Mouse (Mus musculus) cortical plate, adult 2 months (tissue): Measurements from ENCODE around the gene Smg6. TPM values are rescaled to one million over a fixed set of nuclear protein-coding genes. Genes with fewer than 3 reads are reported as not detected.

Source experiments
- H3K27ac ChIP-seq: fragments of 200-500 bp; 2 replicates; pipeline ENCODE4 v1.5.1; 2012; ENCODE audit warnings: low read length, control low read depth, inconsistent platforms; ENCODE audit not compliant: insufficient read depth
- H3K4me1 ChIP-seq: fragments of 200-500 bp; 2 replicates; pipeline ENCODE4 v1.6.1; 2011; ENCODE audit warnings: low read length; ENCODE audit not compliant: control insufficient read depth, insufficient read depth
- H3K4me3 ChIP-seq: fragments of 200-500 bp; 2 replicates; pipeline ENCODE4 v1.5.1; 2011; ENCODE audit warnings: mild to moderate bottlenecking, low read length, control low read depth; ENCODE audit not compliant: insufficient read depth
- CTCF ChIP-seq: fragments of 200-500 bp; IDR thresholded peaks from 2 replicates; pipeline ENCODE4 v1.5.1; 2011; ENCODE audit warnings: mild to moderate bottlenecking, control low read depth, low read length; ENCODE audit not compliant: insufficient read depth; ENCODE audit errors: extremely low read depth
- POLR2A ChIP-seq: fragments of 200-500 bp; IDR thresholded peaks from 2 replicates; pipeline ENCODE4 v1.6.1; 2011; ENCODE audit warnings: mild to moderate bottlenecking, low read length, control low read depth; ENCODE audit not compliant: insufficient read depth; ENCODE audit errors: extremely low read depth
- polyA plus RNA-seq: library from polyadenylated mRNA; depleted of rRNA; stranded (reverse); fragments of >200 nt; gene quantifications from 2 replicates; pipeline ENCODE4 v1.2.3, GENCODE M21; 2012

Gene Smg6
- polyA plus RNA-seq, 1 experiment: 26.9 TPM

DNA sequence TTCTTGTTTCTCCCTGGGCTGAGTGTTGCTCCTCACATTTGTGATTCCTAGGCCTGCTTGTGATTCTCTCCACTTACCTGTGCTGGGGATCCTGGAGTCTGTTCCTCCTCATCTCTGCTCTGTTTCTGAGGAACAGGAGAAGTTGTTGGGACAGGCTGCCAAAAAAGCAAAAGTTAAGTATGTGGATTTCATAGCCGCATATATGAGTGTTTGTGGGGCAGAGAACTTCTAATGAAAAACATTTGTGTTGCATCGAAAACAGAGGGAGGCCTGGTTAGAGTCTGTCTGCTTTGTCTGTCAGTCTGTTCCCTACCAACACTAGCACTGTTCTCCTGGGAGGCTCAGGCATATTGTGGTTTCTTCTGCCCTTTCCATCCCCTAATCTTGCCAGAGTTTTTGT lies 148.1 kb downstream of the Smg6 start:
- Histone ChIP-seq H3K27ac (no peak overlapping the region), H3K4me1 (no peaks in the 10 kb centered on the region), H3K4me3 (no peak overlapping the region)
- TF ChIP-seq POLR2A (no peak), CTCF (no peak)

DNA sequence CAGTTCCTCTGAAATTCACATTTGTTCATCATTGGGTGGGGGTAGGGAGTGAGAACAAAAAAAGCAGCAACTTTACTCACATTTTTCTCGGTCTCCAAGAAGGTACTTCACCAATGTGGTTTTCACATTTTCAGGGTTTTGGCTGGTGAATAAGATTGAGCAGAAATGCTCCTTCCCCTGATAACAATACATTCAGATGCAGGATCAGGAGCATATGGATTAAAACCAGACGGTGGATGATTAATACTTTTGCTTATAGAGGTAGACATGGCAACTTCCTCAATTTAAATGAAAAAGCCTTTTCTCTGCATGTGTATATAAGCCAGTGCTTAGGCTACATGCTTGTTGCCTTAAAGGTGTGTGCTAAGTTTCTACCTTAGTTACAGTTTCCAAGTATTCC lies 148.9 kb downstream of the Smg6 start:
- Histone ChIP-seq H3K4me1 (no peaks in the 10 kb centered on the region), H3K4me3 (no peak overlapping the region), H3K27ac (no peak overlapping the region)
- TF ChIP-seq CTCF (no peak), POLR2A (no peak)

DNA sequence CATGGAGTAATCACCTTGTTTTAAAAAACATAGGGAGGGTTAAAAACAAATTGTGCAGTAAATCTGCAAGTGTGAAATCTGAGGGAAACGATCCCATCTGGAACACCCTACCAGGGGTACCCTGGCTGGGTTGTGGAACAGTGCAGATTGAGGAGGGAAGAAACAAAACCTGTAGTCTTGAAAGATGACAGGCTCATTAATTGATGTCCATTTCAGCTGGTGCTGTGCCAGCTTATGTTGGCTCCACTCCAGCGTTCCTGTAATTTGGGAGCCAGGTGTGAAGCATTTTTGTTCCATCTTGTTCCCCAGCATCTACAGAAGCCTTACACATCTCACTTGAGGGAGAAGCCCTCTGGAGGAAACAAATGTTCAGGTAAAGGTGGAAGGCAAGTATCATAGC lies 153.0 kb downstream of the Smg6 start:
- no peak overlapping the region for H3K4me3 ChIP-seq
- TF ChIP-seq POLR2A (no peak), CTCF (no peak)
- H3K4me1 ChIP-seq: no peaks in the 10 kb centered on the region
- H3K27ac ChIP-seq: no peak overlapping the region

DNA sequence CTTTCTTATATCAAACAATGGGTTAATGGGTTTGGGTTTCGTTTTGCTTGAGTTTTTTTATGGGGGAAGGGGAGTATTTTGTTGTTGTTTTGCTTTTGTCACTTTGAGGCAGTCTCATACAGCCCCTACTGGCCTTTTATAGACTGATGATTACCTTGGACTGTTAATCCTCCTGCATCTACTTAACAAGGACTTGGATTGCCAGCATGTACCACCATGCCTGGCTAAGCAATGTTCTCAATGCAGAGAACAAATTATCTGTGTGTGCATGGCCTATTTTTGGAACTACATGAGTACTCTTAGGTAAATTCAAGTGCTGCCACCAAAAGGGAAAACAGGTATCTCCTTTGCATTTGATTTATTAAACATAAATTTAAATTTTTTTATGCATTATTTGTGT lies 157.4 kb downstream of the Smg6 start:
- no peak overlapping the region for H3K27ac ChIP-seq
- TF ChIP-seq POLR2A: no peak
- no peak for TF ChIP-seq CTCF
- H3K4me3 ChIP-seq: no peak overlapping the region
- H3K4me1 ChIP-seq: no peaks in the 10 kb centered on the region

DNA sequence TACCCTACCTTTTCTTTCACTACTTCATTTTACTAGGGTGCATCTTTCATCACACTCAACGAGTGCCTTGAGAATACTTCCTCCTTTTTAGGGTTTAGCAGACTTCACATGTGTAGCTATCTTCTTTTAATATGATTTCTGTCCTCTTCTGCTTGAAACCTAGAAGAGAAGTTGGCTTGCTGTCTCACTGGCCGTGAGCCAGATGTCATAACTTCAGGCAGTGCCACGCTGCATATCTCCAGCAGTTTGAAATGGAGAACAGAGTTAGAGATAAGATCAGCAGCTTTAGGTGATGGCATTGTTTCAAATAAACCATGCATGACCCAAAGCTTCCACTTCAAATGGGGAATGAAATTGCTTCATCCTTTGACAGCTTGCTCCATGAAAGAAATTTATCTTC lies 166.5 kb downstream of the Smg6 start:
- Histone ChIP-seq H3K4me3 (no peak overlapping the region), H3K27ac (no peak overlapping the region), H3K4me1 (no peaks in the 10 kb centered on the region; the same call in 1 of the 2 replicates)
- no peak for TF ChIP-seq CTCF
- TF ChIP-seq POLR2A: no peak

DNA sequence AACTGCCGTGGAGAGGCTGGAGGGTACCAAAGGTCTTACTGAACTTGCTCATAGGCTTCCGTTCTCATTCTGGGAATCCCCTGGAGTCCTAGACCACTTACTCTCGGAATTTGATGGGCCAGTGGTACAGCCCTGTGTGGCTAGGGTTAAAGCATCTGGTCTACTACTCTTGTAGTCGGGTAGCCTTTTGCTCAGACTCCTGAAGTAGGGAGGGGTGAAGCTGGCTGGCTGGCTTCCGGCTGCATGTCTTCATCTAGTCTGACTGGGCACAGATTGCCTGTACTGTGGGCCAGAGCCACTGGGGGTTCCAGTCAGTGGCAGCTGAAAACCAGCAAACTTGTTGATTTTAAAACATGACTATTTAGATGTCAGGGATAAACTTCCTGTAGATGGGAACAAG lies 167.0 kb downstream of the Smg6 start:
- TF ChIP-seq CTCF (no peak), POLR2A (no peak)
- Histone ChIP-seq H3K4me3 (no peak overlapping the region), H3K27ac (no peak overlapping the region), H3K4me1 (no peaks in the 10 kb centered on the region; the same call in 1 of the 2 replicates)

DNA sequence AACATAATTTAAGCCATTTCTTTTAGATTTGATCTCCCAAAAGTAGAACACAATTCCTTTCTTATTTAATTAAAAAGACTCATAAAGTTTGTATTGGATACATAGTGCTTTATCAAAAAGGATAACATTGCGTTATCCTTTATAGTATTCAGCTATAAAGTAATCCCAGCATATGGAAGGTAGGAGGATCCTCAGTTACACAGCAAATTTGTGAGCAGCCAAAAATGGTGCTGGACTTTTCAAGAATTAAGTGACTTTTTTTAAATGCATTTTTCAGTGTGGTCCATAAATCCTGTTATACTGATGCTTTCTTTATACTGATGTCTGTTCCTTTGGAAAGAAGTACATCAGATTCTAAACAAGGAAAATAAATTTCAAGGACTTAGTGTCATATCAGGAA lies 169.1 kb downstream of the Smg6 start:
- Histone ChIP-seq H3K27ac (no peak overlapping the region), H3K4me3 (no peak overlapping the region), H3K4me1 (no peaks in the 10 kb centered on the region; the same call in 1 of the 2 replicates)
- TF ChIP-seq CTCF (no peak), POLR2A (no peak)

DNA sequence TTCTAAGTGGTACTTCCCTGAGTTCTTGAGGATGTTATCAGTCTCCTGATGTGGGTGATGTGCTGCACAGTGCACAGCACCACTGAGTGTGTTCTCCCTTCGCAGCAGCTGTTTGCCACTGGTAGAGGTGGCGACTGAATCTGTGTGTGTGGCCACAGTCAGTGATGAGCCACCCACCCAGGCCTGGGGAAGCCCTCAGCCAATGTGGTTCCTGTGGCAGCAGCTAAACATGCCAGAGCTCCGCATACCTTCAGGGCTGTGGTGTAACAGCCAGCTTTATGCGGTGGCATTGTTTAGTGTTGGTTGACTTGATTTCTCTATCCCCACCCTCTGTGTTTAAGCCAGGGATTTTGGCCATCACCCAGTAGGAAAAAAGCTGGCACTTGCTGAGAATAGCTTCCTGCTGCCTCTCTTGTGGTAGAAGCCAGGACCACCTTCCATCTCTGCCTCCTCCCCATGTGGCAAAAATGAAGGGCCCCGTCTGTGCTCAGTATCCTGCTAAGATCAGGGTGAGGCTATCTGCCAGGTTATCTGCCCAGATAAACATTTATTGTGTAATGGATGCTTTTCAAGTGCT lies 177.2 kb downstream of the Smg6 start:
- Histone ChIP-seq H3K4me1 (peaks cover 5% of the 10 kb centered on the region), H3K4me3 (no peak overlapping the region), H3K27ac (no peak overlapping the region)
- TF ChIP-seq POLR2A (no peak), CTCF (no peak)

DNA sequence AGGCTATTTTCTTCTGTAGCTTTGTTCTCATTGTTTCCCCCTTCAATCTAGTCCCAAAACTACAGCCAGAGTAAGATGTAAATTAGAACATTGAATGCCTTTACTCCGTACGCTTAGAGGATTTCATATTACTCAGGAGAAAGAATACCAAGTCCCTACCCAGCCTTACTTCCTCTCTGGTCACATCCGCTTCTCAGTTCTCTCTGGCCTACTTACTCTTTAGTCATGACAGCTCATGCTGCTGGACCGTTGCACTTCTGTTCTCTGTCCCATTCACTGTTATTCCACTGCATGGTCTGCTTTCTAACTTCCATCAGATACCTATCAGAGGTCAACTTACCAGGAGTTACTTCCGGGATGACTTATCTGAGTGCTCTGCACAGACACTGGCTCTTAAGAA lies 181.0 kb downstream of the Smg6 start:
- Histone ChIP-seq H3K27ac (no peak overlapping the region), H3K4me1 (peaks cover 5% of the 10 kb centered on the region), H3K4me3 (no peak overlapping the region)
- TF ChIP-seq CTCF (no peak), POLR2A (no peak)

DNA sequence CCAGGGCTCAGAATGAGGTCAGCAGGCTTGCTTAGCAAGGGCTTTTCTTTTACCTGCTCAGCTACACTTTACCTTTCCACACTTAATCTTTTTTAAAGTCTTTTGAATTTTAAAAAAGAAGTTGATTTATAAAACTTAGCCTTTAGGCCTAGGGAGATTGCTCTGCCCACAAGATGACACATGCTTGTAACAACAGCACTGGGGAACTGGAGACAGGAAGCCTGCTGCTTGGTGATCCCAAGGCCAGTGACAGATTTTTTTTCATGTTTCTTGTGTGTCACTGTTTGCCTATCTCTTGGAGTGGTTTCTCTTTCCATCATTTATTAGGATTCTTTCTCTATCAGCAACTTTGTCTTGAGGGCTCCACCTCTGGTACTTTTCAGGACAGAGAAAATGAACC lies 183.3 kb downstream of the Smg6 start:
- no peak for TF ChIP-seq POLR2A
- no peak for TF ChIP-seq CTCF

More for the DNA sequence above, 183.3 kb downstream of the Smg6 start:
- no peak overlapping the region for H3K27ac ChIP-seq
- H3K4me1 ChIP-seq: no peaks in the 10 kb centered on the region; the same call in 1 of the 2 replicates
- H3K4me3 ChIP-seq: no peak overlapping the region
